Mouse (Mus musculus) forebrain, embryonic 10.5 days (tissue): ENCODE measurements around the gene Ern1. TPM values are rescaled to one million over a fixed set of nuclear protein-coding genes. Genes with fewer than 3 reads are reported as not detected.

Experiments
- DNase-seq: peaks from one replicate; pipeline ENCODE4 v3.0.0-alpha.2; 2017; ENCODE audit warnings: low spot score; ENCODE audit errors: extremely low spot score
- H3K27ac ChIP-seq: fragments of 300-500 bp; sonication (generic); 2 replicates; pipeline ENCODE4 v1.5.1; 2016; ENCODE audit warnings: mild to moderate bottlenecking
- H3K27me3 ChIP-seq: fragments of 300-500 bp; sonication (generic); 2 replicates; pipeline ENCODE4 v1.6.1; 2016; ENCODE audit warnings: mild to moderate bottlenecking; ENCODE audit not compliant: poor library complexity, severe bottlenecking
- H3K36me3 ChIP-seq: fragments of 300-500 bp; sonication (generic); replicated peaks from 2 replicates; pipeline ENCODE4 v1.6.1; 2016; ENCODE audit warnings: mild to moderate bottlenecking, moderate library complexity
- H3K4me1 ChIP-seq: fragments of 300-500 bp; sonication (generic); 2 replicates; pipeline ENCODE4 v1.6.1; 2016
- H3K4me3 ChIP-seq: fragments of 300-500 bp; sonication (generic); 2 replicates; pipeline ENCODE4 v1.5.1; 2016; ENCODE audit warnings: mild to moderate bottlenecking, moderate library complexity
- H3K9me3 ChIP-seq: fragments of 300-500 bp; sonication (generic); 2 replicates; pipeline ENCODE4 v1.6.1; 2016; ENCODE audit warnings: mild to moderate bottlenecking, moderate library complexity
- WGBS: fragments of 180-500 bp; shearing (Covaris S2); methylation state at CpG from one replicate; pipeline ENCODE4 v1.1.7; 2016; 5-methylcytosine and 5-hydroxymethylcytosine counted together
- polyA plus RNA-seq: library from polyadenylated mRNA; unstranded; fragments of >200 nt; fragmentation: Nextera tagmentation; extraction: Ambion mirVana; gene quantifications from 2 replicates; pipeline ENCODE4 v1.2.1, GENCODE M21; 2016

Ern1 gene
- polyA plus RNA-seq, 1 experiment from 2014 or later = 5.3 TPM

- Histone ChIP-seq H3K36me3 (no peaks in the 10 kb centered on the region), H3K9me3 (no peaks in the 10 kb centered on the region), H3K4me3 (no peak overlapping the region), H3K4me1 (peaks cover 7% of the 10 kb centered on the region), H3K27ac (no peak overlapping the region), H3K27me3 (no peaks in the 10 kb centered on the region)
- 18% methylated on average over 5 of the region's 5 CpGs for WGBS
- peak; percentile 48 for DNase-seq
These were observed 128.3 kb downstream of the Ern1 start for GRCm38 (mm10) chr11:106359350-106359749.

- Histone ChIP-seq H3K4me1 (peaks cover 12% of the 10 kb centered on the region), H3K9me3 (no peaks in the 10 kb centered on the region), H3K27ac (no peak overlapping the region), H3K27me3 (no peaks in the 10 kb centered on the region), H3K36me3 (no peaks in the 10 kb centered on the region), H3K4me3 (no peak overlapping the region)
- 74% methylated on average over 19 of the region's 19 CpGs for WGBS
- DNase-seq = no peak
These were observed 132.1 kb downstream of the Ern1 start for GRCm38 (mm10) chr11:106355382-106356128.

DNA sequence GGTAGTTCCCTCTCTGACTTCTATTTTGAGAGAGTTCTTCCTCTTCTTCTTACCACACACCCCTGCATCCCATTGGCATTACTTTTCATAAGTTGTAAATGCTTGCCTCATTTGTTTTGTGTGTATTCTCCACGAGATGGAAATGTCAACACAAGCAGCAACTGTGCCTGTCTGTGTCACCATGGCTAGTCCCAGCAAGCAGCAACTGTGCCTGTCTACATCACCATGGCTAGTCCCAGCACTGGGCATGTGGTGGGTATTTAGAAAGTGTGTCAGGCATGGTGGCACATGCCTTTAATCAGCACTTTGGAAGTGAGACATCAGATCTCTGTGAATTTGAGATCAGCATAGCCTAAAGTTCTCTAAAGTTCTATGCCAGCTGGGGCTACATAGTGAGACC lies 133.5 kb downstream of the Ern1 start:
- no peaks in the 10 kb centered on the region for H3K27me3 ChIP-seq
- no peak overlapping the region for H3K27ac ChIP-seq
- H3K4me1 ChIP-seq = peaks cover 12% of the 10 kb centered on the region
- no peak overlapping the region for H3K4me3 ChIP-seq
- 61% methylated on average over 1 of the region's 1 CpGs for WGBS
- H3K9me3 ChIP-seq = no peaks in the 10 kb centered on the region
- H3K36me3 ChIP-seq = no peaks in the 10 kb centered on the region
- no peak for DNase-seq

GRCm38 (mm10) chr11:106353188-106353587 lies 134.5 kb downstream of the Ern1 start, which contains the start of gene Scn4a:
Scn4a (minus strand) TSS chr11:106353288.
- WGBS = 90% methylated on average over 12 of the region's 12 CpGs
- no peak within 1 kb of the TSS for H3K27ac ChIP-seq

DNA sequence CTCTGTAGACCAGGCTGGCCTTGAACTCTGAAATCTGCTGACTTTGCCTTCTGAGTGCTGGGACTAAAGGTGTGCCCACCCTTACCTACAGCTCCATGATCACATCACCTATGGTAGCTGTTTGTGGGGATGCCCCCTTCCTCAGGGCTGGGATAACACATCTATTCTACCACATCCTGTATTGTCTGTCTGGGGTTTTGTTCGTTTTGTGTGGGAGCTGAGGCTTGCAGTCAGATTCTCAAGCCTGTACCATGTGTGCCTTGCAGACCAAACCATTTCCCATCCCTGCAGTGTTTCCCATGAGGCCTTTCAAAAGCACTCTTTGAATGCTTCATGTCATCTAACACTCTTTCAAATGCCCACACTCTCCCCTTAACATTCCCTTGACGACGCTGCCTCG lies 135.7 kb downstream of the Ern1 start:
- Histone ChIP-seq H3K36me3 (no peaks in the 10 kb centered on the region), H3K4me3 (no peak overlapping the region), H3K27me3 (no peaks in the 10 kb centered on the region), H3K27ac (no peak overlapping the region), H3K9me3 (no peaks in the 10 kb centered on the region), H3K4me1 (peaks cover 12% of the 10 kb centered on the region)
- no peak for DNase-seq
- 88% methylated on average over 4 of the region's 4 CpGs for WGBS

More at GRCm38 (mm10) chr11:106353188-106353587, 134.5 kb downstream of the Ern1 start, which contains the start of gene Scn4a:
- H3K4me3 ChIP-seq = no peak within 1 kb of the TSS
- no peaks in the 10 kb centered on the region for H3K9me3 ChIP-seq
- H3K27me3 ChIP-seq = no peaks in the 10 kb centered on the region
- H3K36me3 ChIP-seq = no peaks in the 10 kb centered on the region
- no peak for DNase-seq
- H3K4me1 ChIP-seq = peaks cover 12% of the 10 kb centered on the region

DNA sequence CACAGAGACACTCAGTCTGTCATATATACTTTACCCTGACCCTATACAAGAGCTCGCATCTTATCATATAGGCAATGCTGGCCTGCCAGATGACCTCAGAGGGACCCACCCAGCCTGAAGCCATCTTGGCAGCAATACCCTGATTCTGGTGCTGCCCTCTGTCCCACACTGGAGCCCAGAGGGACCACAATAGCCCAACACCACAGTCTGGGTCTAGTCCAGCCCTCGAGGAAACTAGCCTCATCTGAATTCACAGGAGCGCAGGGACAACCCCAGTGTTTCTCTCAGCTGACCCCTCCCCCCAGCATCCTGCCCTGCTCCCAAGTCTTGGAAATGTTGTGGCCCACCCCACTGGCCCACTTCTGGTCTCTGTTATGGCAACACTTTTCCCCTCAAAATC lies 136.4 kb downstream of the Ern1 start:
- 75% methylated on average over 3 of the region's 3 CpGs for WGBS
- peaks cover 12% of the 10 kb centered on the region for H3K4me1 ChIP-seq
- no peaks in the 10 kb centered on the region for H3K9me3 ChIP-seq

GRCm38 (mm10) chr11:106350853-106351252 lies 136.8 kb downstream of the Ern1 start:
- Histone ChIP-seq H3K4me3 (no peak overlapping the region), H3K36me3 (no peaks in the 10 kb centered on the region), H3K27me3 (no peaks in the 10 kb centered on the region), H3K4me1 (peaks cover 12% of the 10 kb centered on the region), H3K9me3 (no peaks in the 10 kb centered on the region), H3K27ac (no peak overlapping the region)
- WGBS = 74% methylated on average over 5 of the region's 5 CpGs
- no peak for DNase-seq

More for the DNA sequence above, 136.4 kb downstream of the Ern1 start:
- Histone ChIP-seq H3K4me3 (no peak overlapping the region), H3K36me3 (no peaks in the 10 kb centered on the region), H3K27ac (no peak overlapping the region), H3K27me3 (no peaks in the 10 kb centered on the region)
- DNase-seq = no peak

DNA sequence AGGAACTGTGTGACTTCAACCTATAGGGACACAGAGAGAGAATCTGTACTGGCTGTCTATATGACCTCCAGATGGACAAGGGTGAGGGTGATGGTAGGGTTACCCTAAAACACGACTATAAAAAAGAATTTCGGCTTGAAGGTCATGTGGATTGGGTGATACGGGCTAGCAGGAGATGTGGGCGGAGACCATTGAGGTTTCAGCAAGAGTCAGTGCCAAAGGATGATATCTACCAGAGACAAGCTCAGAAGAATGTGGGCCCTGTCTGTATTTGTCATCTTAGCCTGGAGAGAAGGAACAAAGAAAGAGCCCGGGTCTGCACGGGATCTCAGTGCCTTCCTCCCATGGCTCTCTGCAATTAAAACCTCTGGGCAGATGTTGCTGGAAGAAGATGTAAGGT lies 137.9 kb downstream of the Ern1 start:
- Histone ChIP-seq H3K36me3 (no peaks in the 10 kb centered on the region), H3K4me3 (no peak overlapping the region), H3K9me3 (no peaks in the 10 kb centered on the region), H3K27ac (no peak overlapping the region), H3K27me3 (no peaks in the 10 kb centered on the region), H3K4me1 (peaks cover 17% of the 10 kb centered on the region)
- WGBS = 87% methylated on average over 6 of the region's 6 CpGs
- no peak for DNase-seq

GRCm38 (mm10) chr11:106344910-106345309 lies 142.7 kb downstream of the Ern1 start:
- no peaks in the 10 kb centered on the region for H3K27me3 ChIP-seq
- DNase-seq = no peak
- 57% methylated on average over 6 of the region's 6 CpGs for WGBS
- H3K9me3 ChIP-seq = no peaks in the 10 kb centered on the region
- H3K27ac ChIP-seq = no peak overlapping the region
- no peak overlapping the region for H3K4me3 ChIP-seq
- H3K36me3 ChIP-seq = no peaks in the 10 kb centered on the region
- H3K4me1 ChIP-seq = peaks cover 22% of the 10 kb centered on the region

Other genes with a start within 250 kb of the Ern1 start
- gene Ftsj3, start 231.8 kb downstream of the Ern1 start, polyA plus RNA-seq = 101 and 102 TPM in 2 replicates
- gene Psmc5, start 231.7 kb downstream of the Ern1 start, polyA plus RNA-seq = 431 and 435 TPM in 2 replicates
- gene Smarcd2, start 214.9 kb downstream of the Ern1 start, polyA plus RNA-seq = 20.5 and 20.7 TPM in 2 replicates
- 0.15 TPM in 2 replicates for gene Tcam1, start 211.2 kb downstream of the Ern1 start, polyA plus RNA-seq
- not detected in 2 replicates for gene Gh, start 186.0 kb downstream of the Ern1 start, polyA plus RNA-seq
- 0.82 and 1.2 TPM in 2 replicates for gene Cd79b, start 173.1 kb downstream of the Ern1 start, polyA plus RNA-seq
- gene Scn4a, start 134.6 kb downstream of the Ern1 start, polyA plus RNA-seq = 0.07 TPM in 1 of 2 replicates, not detected in the other
- not detected in 2 replicates for gene Prr29, start 122.4 kb downstream of the Ern1 start, polyA plus RNA-seq
- 14.8 and 17.5 TPM in 2 replicates for gene Icam2, start 99.8 kb downstream of the Ern1 start, polyA plus RNA-seq
- gene Tex2, start 125.6 kb upstream of the Ern1 start, polyA plus RNA-seq = 6.2 and 6.4 TPM in 2 replicates